Mouse (Mus musculus) heart, embryonic 16.5 days (tissue): Measurements from ENCODE around the gene Spata9. TPM values are rescaled to one million over a fixed set of nuclear protein-coding genes. Genes with fewer than 3 reads are reported as not detected.
A peak's percentile ranks its signal among the peaks of the same experiment; 100 is the strongest.
"Not testable (repeated sequence)": the region's sequence is repeated elsewhere in the genome, so short reads cannot be mapped to it uniquely, and the experiment has no call there.

ENCODE experiments used
- ATAC-seq: fragments of 200-750 bp; cut with Nextera tagmentation; replicated peaks from 2 replicates; pipeline ENCODE4 v1.8.0; 2017; ENCODE audit warnings: moderate number of reproducible peaks; ENCODE audit not compliant: insufficient read depth, low FRiP score; ENCODE audit errors: extremely low read depth
- H3K27ac ChIP-seq: fragments of 300-500 bp; sonication (generic); 2 replicates; pipeline ENCODE4 v1.5.1; 2014; ENCODE audit warnings: mild to moderate bottlenecking, low read length, control low read depth, moderate library complexity
- H3K27me3 ChIP-seq: fragments of 300-500 bp; sonication (generic); 2 replicates; pipeline ENCODE4 v1.6.1; 2014; ENCODE audit warnings: low read length, mixed read lengths; ENCODE audit not compliant: control insufficient read depth, insufficient read depth
- H3K36me3 ChIP-seq: fragments of 300-500 bp; sonication (generic); 2 replicates; pipeline ENCODE4 v1.6.1; 2014; ENCODE audit not compliant: control insufficient read depth, insufficient read depth
- H3K4me1 ChIP-seq: fragments of 300-500 bp; sonication (generic); 2 replicates; pipeline ENCODE4 v1.6.1; 2014; ENCODE audit warnings: low read length, mixed read lengths; ENCODE audit not compliant: control insufficient read depth, insufficient read depth
- H3K4me2 ChIP-seq: fragments of 300-500 bp; sonication (generic); 2 replicates; pipeline ENCODE4 v1.6.1; 2014; ENCODE audit warnings: low read depth, mild to moderate bottlenecking, control low read depth, low read length
- H3K4me3 ChIP-seq: fragments of 300-500 bp; sonication (generic); 2 replicates; pipeline ENCODE4 v1.5.1; 2014; ENCODE audit warnings: mild to moderate bottlenecking, control low read depth, low read length
- H3K9ac ChIP-seq: fragments of 300-500 bp; sonication (generic); 2 replicates; pipeline ENCODE4 v1.6.1; 2014; ENCODE audit warnings: low read length, control low read depth
- H3K9me3 ChIP-seq: fragments of 300-500 bp; sonication (generic); replicated peaks from 2 replicates; pipeline ENCODE4 v1.6.1; 2016; ENCODE audit warnings: low read length; ENCODE audit not compliant: control insufficient read depth
- whole genome bisulfite sequencing: fragments of 180-500 bp; shearing (Covaris S2); extraction: QIAGEN DNeasy Blood & Tissue Kit; methylation state at CpG from one replicate; pipeline ENCODE4 v1.1.7; 2014; 5-methylcytosine and 5-hydroxymethylcytosine counted together
- polyA plus RNA-seq: library from polyadenylated mRNA; unstranded; fragments of >200 nt; fragmentation: Nextera tagmentation; extraction: Ambion mirVana; gene quantifications from 2 replicates; pipeline ENCODE4 v1.2.1, GENCODE M21; 2015

Gene Spata9
- 0.14 and 0.37 TPM in 2 replicates for polyA plus RNA-seq

DNA sequence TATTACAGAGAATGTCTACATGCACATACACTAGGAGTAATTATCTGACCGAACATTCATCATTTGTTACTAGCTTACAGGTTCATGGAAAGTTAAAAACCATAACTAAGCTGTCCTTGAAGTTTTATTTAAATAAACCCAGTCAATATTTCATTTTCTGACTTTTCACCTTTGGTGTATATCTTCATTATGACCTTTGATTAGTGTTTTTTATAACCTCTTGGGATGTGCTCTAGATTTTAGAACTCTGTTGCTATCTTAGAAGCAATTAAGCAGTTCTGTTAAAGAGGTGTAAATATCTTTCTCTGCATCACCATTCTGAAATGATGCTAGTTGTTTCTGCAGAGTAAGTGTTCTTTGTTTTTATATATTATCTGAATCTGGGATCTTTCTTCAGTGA lies at the start of gene Spata9:
TSS of gene Spata9 (plus strand) at position 301 of the 400 bp plus-strand sequence.
- ATAC-seq, result no peak
- H3K27me3 ChIP-seq, result no peaks in the 10 kb centered on the region
- no peak within 1 kb of the TSS for H3K9ac ChIP-seq
- H3K4me3 ChIP-seq, result no peak within 1 kb of the TSS
- WGBS, result 83% methylated on average over 1 of the region's 1 CpGs
- H3K27ac ChIP-seq, result no peak within 1 kb of the TSS
- no peak within 1 kb of the TSS for H3K4me2 ChIP-seq
- peaks cover 3% of the 10 kb centered on the region for H3K9me3 ChIP-seq
- H3K4me1 ChIP-seq, result no peaks in the 10 kb centered on the region
- H3K36me3 ChIP-seq, result no peaks in the 10 kb centered on the region

DNA sequence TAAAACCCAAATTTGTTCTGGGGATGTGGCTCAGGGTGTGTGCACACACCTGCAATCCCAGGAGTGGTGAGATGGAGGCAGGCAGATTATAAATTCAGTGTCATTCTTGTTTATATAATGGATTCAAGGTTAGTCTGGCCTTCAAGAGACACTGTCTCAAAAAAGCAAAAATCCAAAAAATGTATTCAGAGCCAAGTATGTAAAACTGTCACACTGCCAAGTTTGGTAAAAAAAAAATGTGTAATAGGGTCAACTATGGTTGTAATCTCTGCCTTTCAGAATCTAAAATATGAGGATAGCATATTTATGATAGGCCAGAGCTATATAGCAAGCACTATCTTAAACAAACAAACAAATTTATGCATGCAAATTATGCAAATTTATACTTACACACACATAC lies 39.0 kb upstream of the Spata9 start:
- no peak overlapping the region for H3K9ac ChIP-seq
- peaks cover 9% of the 10 kb centered on the region; the same call in 1 of the 2 replicates for H3K36me3 ChIP-seq
- no peak overlapping the region for H3K4me3 ChIP-seq
- peaks cover 7% of the 10 kb centered on the region for H3K4me1 ChIP-seq
- no peak overlapping the region for H3K27ac ChIP-seq
- H3K27me3 ChIP-seq, result no peaks in the 10 kb centered on the region
- H3K9me3 ChIP-seq, result no peaks in the 10 kb centered on the region
- no peak for ATAC-seq
- H3K4me2 ChIP-seq, result no peak overlapping the region

DNA sequence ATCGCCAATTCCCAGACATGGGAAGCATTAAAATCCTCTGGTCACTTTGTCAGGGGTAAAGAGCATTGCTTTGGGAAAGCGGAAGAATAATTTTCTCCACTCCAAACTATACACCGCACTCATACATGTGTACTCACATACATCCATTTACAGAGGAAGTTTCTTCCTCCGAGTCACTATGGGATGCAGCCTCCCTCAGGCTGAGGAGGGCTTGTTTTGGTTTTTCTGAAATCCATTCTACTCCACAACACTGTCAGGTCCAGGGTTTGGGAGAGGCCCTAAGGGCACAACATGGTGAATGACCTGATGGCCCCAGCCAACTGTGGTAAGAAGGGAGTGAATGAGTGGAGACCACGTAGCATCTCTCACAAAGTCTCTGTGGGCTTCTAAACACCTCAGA lies 37.9 kb upstream of the Spata9 start:
- H3K4me2 ChIP-seq, H3K9ac ChIP-seq, H3K27me3 ChIP-seq, H3K27ac ChIP-seq, H3K9me3 ChIP-seq, H3K36me3 ChIP-seq, H3K4me1 ChIP-seq, H3K4me3 ChIP-seq, ATAC-seq: not testable (repeated sequence)
- WGBS, result 93% methylated on average over 5 of the region's 5 CpGs

DNA sequence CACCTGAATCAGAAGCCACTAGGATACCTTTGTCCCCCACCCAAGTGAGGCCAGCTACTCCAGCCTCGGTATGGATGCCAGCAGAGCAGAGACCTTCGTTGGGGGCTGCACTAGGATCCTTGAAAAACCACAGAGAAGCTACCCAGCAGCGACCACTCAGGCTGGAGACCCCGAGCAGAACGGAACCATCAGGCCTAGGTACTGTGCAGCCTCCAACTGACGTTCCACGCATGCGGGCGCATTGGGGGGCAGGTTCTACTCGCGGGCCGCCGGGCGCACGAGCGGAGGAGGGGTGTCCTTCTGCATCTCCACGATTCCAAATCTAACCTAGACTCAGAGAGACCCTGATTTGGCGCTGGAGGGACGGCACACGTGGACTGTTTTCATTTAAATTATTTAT lies 36.9 kb upstream of the Spata9 start:
- Histone ChIP-seq H3K4me2 (no peak overlapping the region), H3K4me1 (peaks cover 7% of the 10 kb centered on the region), H3K27me3 (no peaks in the 10 kb centered on the region), H3K27ac (no peak overlapping the region), H3K36me3 (peaks cover 9% of the 10 kb centered on the region; the same call in 1 of the 2 replicates), H3K9ac (no peak overlapping the region), H3K4me3 (no peak overlapping the region), H3K9me3 (no peaks in the 10 kb centered on the region)
- ATAC-seq, result no peak
- 93% methylated on average over 20 of the region's 20 CpGs for WGBS

DNA sequence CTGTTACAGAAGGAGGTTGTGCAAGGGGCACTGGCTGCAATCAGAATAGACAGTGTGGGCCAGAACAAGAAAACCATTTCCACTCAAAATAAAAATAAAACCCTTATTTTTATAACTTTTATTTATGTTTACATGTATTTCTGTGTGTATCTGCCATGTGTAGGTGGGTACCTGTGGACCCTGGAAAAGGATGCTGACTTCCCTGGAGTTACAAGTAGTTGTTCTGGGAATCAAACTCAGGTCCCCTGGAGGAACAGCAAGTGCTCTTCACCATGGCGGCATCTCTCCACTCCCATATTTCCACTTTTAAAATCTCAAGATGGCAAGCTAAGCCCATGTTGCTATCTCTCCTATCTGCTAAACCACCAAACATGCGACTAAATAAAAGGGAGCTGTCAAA lies 36.3 kb upstream of the Spata9 start:
- 63% methylated on average over 2 of the region's 2 CpGs for WGBS
- H3K9ac ChIP-seq, result no peak overlapping the region
- H3K9me3 ChIP-seq, result no peaks in the 10 kb centered on the region
- H3K4me1 ChIP-seq, result peaks cover 7% of the 10 kb centered on the region
- peaks cover 9% of the 10 kb centered on the region; the same call in 1 of the 2 replicates for H3K36me3 ChIP-seq
- no peaks in the 10 kb centered on the region for H3K27me3 ChIP-seq
- peak overlapping the region; percentile 43 for H3K27ac ChIP-seq
- H3K4me3 ChIP-seq, result no peak overlapping the region
- no peak for ATAC-seq
- no peak overlapping the region for H3K4me2 ChIP-seq

DNA sequence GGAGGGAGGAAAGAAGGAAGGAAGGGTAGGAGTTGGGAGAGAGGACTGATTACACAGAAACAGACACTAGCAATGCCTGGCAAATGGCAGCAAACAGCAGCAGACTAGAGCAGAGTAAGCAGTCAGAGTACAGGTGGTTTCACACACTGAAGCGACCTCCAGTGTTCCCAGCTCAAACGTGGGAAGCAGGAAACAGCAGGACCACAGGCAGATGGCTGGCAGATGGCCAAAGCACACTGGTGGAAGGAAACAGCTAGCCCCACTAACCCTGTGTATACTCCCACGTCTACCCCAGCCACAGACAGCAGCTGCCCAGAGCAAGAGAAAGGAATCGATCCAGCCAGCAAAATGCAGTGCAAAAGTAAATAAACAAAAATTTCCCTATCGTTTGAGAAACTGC lies 35.9 kb upstream of the Spata9 start:
- no peak overlapping the region for H3K4me2 ChIP-seq
- H3K27ac ChIP-seq, result peak overlapping the region; percentile 43; the same call in 1 of the 2 replicates
- peak; percentile 89 for ATAC-seq
- no peaks in the 10 kb centered on the region for H3K27me3 ChIP-seq
- H3K4me3 ChIP-seq, result no peak overlapping the region
- H3K9ac ChIP-seq, result no peak overlapping the region
- H3K36me3 ChIP-seq, result peaks cover 9% of the 10 kb centered on the region; the same call in 1 of the 2 replicates
- H3K4me1 ChIP-seq, result peaks cover 7% of the 10 kb centered on the region
- WGBS, result 14% methylated on average over 5 of the region's 5 CpGs
- no peaks in the 10 kb centered on the region for H3K9me3 ChIP-seq

DNA sequence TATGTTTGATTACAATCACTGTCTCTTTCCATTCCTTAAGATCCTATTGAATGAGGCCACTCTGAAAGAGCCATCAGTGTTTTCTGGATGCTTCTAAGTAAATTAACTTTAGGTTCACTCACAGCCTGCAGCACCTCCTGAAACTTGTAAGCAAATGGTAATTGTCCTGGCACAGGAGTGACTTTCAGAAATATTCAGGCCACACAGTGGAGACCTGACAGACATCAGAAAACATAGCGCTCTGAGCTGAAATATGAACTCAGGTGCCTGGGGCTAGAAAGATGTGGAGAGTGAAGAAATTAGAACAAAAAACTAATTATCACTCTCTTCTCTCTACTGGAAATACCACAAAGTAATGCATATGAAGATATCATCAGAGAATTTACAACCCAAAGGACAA lies 33.7 kb upstream of the Spata9 start:
- peaks cover 5% of the 10 kb centered on the region for H3K4me1 ChIP-seq
- H3K36me3 ChIP-seq, result peaks cover 10% of the 10 kb centered on the region; the same call in 1 of the 2 replicates
- no peak overlapping the region for H3K4me3 ChIP-seq
- H3K9ac ChIP-seq, result no peak overlapping the region
- H3K9me3 ChIP-seq, result no peaks in the 10 kb centered on the region
- WGBS, result 84% methylated on average over 1 of the region's 1 CpGs
- no peak overlapping the region for H3K4me2 ChIP-seq
- no peak for ATAC-seq
- no peaks in the 10 kb centered on the region for H3K27me3 ChIP-seq
- H3K27ac ChIP-seq, result no peak overlapping the region

DNA sequence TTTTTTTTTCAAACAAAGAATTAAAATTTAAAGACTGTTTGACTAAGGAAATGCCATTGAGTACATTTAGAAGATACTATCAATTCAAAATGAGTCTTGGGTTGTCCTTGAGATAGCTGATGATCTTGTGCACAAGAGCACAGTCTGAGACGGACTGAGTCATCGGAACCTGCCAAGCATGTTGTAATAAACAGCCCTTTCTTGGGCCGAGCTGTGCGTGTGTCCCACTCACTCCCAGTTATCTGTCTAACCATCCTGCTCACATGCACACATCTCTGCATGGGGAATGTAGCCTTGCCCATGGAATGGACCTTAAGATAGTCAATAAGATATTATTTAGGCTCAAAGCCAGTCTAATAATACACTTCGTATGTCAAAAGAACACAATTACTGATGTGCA lies 28.1 kb upstream of the Spata9 start:
- Histone ChIP-seq H3K4me3 (no peak overlapping the region), H3K4me1 (peaks cover 9% of the 10 kb centered on the region), H3K27me3 (no peaks in the 10 kb centered on the region), H3K9ac (no peak overlapping the region), H3K27ac (no peak overlapping the region), H3K9me3 (no peaks in the 10 kb centered on the region), H3K4me2 (no peak overlapping the region), H3K36me3 (peaks cover 5% of the 10 kb centered on the region; the same call in 1 of the 2 replicates)
- no peak for ATAC-seq
- 82% methylated on average over 5 of the region's 5 CpGs for WGBS

DNA sequence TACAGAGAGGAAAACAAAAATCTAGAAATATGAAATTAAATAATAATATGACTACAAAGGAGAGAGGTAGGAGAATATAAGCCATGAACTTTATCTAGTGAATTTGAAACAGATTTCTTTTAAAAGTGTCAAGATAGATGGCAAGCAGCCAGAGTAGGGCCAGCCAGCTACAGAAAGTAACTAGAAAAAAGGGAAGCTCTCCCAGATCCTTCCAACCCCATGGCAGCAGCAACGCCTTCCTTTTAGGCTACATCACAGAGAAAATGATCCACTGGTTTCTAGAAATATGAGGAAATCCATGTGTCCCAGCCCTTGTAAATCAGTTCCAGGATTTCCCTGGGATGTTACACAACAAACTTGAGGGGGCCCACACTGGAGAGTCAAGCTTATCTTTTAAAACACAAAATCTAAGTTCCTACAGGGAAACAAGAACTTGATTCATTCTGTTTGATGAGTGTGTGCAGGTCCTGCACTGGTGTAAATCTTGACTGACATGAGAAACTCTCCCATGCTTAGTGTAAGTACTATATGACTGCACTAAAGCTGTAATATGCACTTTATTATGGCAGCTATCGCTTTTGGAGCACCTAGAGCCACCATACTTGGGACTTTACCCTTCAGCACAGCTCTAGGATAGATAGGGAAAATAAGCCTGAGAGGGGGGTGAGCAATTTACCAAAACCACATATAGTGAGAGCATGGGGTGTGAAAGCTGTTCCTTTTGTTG lies 26.0 kb upstream of the Spata9 start:
- ATAC-seq, result no peak
- Histone ChIP-seq H3K27me3 (no peaks in the 10 kb centered on the region), H3K9me3 (no peaks in the 10 kb centered on the region), H3K9ac (no peak overlapping the region), H3K4me1 (peaks cover 13% of the 10 kb centered on the region), H3K27ac (0 out of 2 replicates have a peak overlapping the region, but pooled peaks have one; percentile 23), H3K4me3 (no peak overlapping the region; the same call in 1 of the 2 replicates), H3K4me2 (peak overlapping the region; percentile 34; the same call in 1 of the 2 replicates), H3K36me3 (peaks cover 5% of the 10 kb centered on the region; the same call in 1 of the 2 replicates)
- 76% methylated on average over 2 of the region's 2 CpGs for whole genome bisulfite sequencing
